Mouse (Mus musculus) lung, embryonic 15.5 days (tissue): ENCODE data around the gene Jmjd8. TPM values are rescaled to one million over a fixed set of nuclear protein-coding genes. Genes with fewer than 3 reads are reported as not detected.
A peak's percentile ranks its signal among the peaks of the same experiment; 100 is the strongest.
"Not testable (repeated sequence)": the region's sequence is repeated elsewhere in the genome, so short reads cannot be mapped to it uniquely, and the experiment has no call there.

Experiments used
- ATAC-seq: fragments of 200-750 bp; cut with Nextera tagmentation; 2 replicates; pipeline ENCODE4 v1.8.0; 2017; ENCODE audit warnings: moderate number of reproducible peaks, borderline replicate concordance; ENCODE audit not compliant: low FRiP score, low TSS enrichment; ENCODE audit errors: extremely low read depth
- H3K27ac ChIP-seq: fragments of 300-500 bp; sonication (generic); 2 replicates; pipeline ENCODE4 v1.5.1; 2015; ENCODE audit warnings: moderate library complexity, mild to moderate bottlenecking, inconsistent platforms
- H3K27me3 ChIP-seq: fragments of 300-500 bp; sonication (generic); 2 replicates; pipeline ENCODE4 v1.6.1; 2015; ENCODE audit warnings: inconsistent platforms
- H3K36me3 ChIP-seq: fragments of 300-500 bp; sonication (generic); 2 replicates; pipeline ENCODE4 v1.6.1; 2015; ENCODE audit warnings: inconsistent platforms
- H3K4me1 ChIP-seq: fragments of 300-500 bp; sonication (generic); 2 replicates; pipeline ENCODE4 v1.6.1; 2015; ENCODE audit warnings: inconsistent platforms
- H3K4me2 ChIP-seq: fragments of 300-500 bp; sonication (generic); 2 replicates; pipeline ENCODE4 v1.6.1; 2015; ENCODE audit warnings: inconsistent platforms, mild to moderate bottlenecking, moderate library complexity
- H3K4me3 ChIP-seq: fragments of 300-500 bp; sonication (generic); 2 replicates; pipeline ENCODE4 v1.5.1; 2015; ENCODE audit warnings: mild to moderate bottlenecking, inconsistent platforms
- H3K9ac ChIP-seq: fragments of 300-500 bp; sonication (generic); 2 replicates; pipeline ENCODE4 v1.6.1; 2015; ENCODE audit warnings: inconsistent platforms
- H3K9me3 ChIP-seq: fragments of 300-500 bp; sonication (generic); 2 replicates; pipeline ENCODE4 v1.6.1; 2016; ENCODE audit warnings: inconsistent platforms
- WGBS: fragments of 180-500 bp; shearing (Covaris S2); methylation state at CpG from one replicate; pipeline ENCODE4 v1.1.7; 2015; 5-methylcytosine and 5-hydroxymethylcytosine counted together
- polyA plus RNA-seq: library from polyadenylated mRNA; unstranded; fragments of >200 nt; fragmentation: Nextera tagmentation; extraction: Ambion mirVana; gene quantifications from 2 replicates; pipeline ENCODE4 v1.2.1, GENCODE M21; 2015

Jmjd8 gene
- polyA plus RNA-seq, 1 experiment from 2014 or later, result 51.5 TPM

DNA sequence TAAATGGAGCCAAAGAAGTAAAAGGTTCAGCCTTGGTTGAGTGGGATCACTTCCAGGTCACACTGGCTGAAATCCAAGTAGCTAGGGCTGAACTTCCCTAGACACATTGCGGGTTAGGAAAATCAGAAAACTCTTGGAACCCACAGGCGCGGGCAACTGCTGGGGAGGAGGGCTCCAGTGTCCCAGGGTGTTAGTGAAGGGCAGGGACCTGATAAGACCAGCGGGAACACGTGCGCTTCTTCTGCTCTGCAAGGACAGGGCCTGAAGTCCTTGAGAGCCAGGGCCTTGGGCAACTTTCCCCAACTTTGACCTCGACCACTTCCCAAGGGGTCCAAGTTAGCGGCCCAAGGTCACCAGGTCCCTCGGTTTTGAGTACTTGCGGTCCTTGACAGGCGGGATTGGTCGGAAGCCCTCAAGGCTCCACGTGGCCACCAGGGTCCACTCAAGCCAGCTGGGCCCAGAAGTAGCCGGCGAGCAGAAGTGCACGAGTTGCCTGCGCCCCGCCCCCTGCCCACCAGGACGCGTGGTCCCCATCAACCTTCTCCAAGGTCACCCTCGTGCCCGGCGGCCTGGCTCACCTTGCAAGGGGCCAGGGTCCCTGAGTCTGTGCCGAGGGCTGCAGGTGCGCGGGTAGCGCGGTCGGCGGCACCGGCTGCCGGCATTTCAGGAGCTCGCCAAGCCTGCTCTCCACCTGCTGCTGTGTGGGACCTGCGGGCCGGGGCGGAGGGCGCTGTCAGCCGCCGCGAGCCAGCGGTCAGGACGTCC is 39.4 kb downstream of the Jmjd8 start:
- peak overlapping the region; percentile 99 for H3K4me2 ChIP-seq
- peak overlapping the region; percentile 61 for H3K4me3 ChIP-seq
- H3K27ac ChIP-seq, result peak overlapping the region; percentile 76
- no peaks in the 10 kb centered on the region for H3K9me3 ChIP-seq
- ATAC-seq, result peak; percentile 50
- no peaks in the 10 kb centered on the region for H3K36me3 ChIP-seq
- no peaks in the 10 kb centered on the region for H3K27me3 ChIP-seq
- H3K4me1 ChIP-seq, result peaks cover 15% of the 10 kb centered on the region
- under 1% methylated on average over 42 of the region's 42 CpGs for WGBS
- peak overlapping the region; percentile 63 for H3K9ac ChIP-seq

- Histone ChIP-seq H3K4me3 (peak within 1 kb of the TSS; percentile 61), H3K4me2 (peak within 1 kb of the TSS; percentile 99), H3K9ac (peak within 1 kb of the TSS; percentile 63), H3K36me3 (no peaks in the 10 kb centered on the region), H3K27ac (peak within 1 kb of the TSS; percentile 76), H3K9me3 (no peaks in the 10 kb centered on the region), H3K27me3 (no peaks in the 10 kb centered on the region), H3K4me1 (peaks cover 15% of the 10 kb centered on the region)
- peak; percentile 89 for ATAC-seq
- under 1% methylated on average over 24 of the region's 24 CpGs for WGBS
Observed at GRCm38 (mm10) chr17:25868601-25869191, 40.0 kb downstream of the Jmjd8 start, which contains the start of gene Mcrip2. TSS of gene Mcrip2 (minus strand) at chr17:25868764.

DNA sequence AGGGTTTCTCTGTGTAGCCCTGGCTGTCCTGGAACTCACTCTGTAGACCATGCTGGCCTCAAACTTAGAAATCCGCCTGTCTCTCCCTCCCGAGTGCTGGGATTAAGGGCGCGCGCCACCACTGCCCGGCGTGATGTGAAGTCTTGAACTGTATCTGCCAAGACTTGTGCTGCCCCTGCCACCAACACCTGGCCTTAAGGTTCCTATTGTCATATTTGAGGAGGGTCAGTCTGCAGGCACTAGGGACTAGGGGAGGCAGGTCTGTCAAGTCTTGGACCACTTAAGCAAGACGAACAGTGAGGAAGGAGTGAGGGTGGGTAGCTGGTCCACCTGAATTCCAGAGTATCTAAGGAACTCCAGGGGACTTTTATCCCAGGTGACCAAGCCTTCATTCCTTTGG is 40.8 kb downstream of the Jmjd8 start:
- Histone ChIP-seq H3K36me3 (no peaks in the 10 kb centered on the region), H3K4me1 (peaks cover 22% of the 10 kb centered on the region), H3K4me3 (no peak overlapping the region), H3K9me3 (no peaks in the 10 kb centered on the region), H3K9ac (no peak overlapping the region), H3K4me2 (no peak overlapping the region), H3K27ac (no peak overlapping the region), H3K27me3 (no peaks in the 10 kb centered on the region)
- 77% methylated on average over 8 of the region's 8 CpGs for WGBS
- no peak for ATAC-seq

- Histone ChIP-seq H3K9me3 (no peaks in the 10 kb centered on the region), H3K4me1 (peaks cover 22% of the 10 kb centered on the region), H3K9ac (no peak overlapping the region), H3K4me3 (no peak overlapping the region), H3K27me3 (no peaks in the 10 kb centered on the region), H3K4me2 (no peak overlapping the region), H3K36me3 (no peaks in the 10 kb centered on the region), H3K27ac (no peak overlapping the region)
- no peak for ATAC-seq
- 77% methylated on average over 2 of the region's 2 CpGs for WGBS
Observed at GRCm38 (mm10) chr17:25869954-25870353, 41.3 kb downstream of the Jmjd8 start.

DNA sequence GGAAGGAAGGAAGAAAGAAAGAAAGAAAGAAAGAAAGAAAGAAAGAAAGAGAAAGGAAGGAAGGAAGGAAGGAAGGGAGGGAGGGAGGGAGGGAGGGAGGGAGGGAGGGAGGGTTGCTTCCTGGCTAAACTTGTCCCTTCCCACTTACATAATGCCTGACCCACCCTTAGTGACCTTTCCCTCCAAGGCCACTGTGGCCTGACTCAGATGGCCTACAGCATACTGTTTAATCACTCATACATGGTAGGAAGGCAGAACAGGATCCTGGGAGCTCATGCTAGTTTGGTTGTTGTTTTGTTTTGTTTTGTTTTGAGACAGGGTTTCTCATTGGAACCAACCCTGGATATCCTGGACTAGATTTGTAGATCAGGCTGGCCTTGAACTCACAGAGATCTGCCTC is 42.9 kb downstream of the Jmjd8 start:
- H3K4me3 ChIP-seq, ATAC-seq, H3K36me3 ChIP-seq, H3K27me3 ChIP-seq, H3K27ac ChIP-seq, H3K9ac ChIP-seq, H3K4me2 ChIP-seq, H3K9me3 ChIP-seq: not testable (repeated sequence)
- H3K4me1 ChIP-seq, result peaks cover 31% of the 10 kb centered on the region

GRCm38 (mm10) chr17:25872676-25873075 is 44.0 kb downstream of the Jmjd8 start:
- 0 out of 2 replicates have a peak, but pooled peaks cover 1% of the 10 kb centered on the region for H3K36me3 ChIP-seq
- H3K9me3 ChIP-seq, result no peaks in the 10 kb centered on the region
- WGBS, result 82% methylated on average over 3 of the region's 3 CpGs
- no peak for ATAC-seq
- no peak overlapping the region for H3K27ac ChIP-seq
- no peaks in the 10 kb centered on the region for H3K27me3 ChIP-seq
- peaks cover 28% of the 10 kb centered on the region for H3K4me1 ChIP-seq
- no peak overlapping the region for H3K4me2 ChIP-seq
- H3K4me3 ChIP-seq, result no peak overlapping the region
- no peak overlapping the region for H3K9ac ChIP-seq

DNA sequence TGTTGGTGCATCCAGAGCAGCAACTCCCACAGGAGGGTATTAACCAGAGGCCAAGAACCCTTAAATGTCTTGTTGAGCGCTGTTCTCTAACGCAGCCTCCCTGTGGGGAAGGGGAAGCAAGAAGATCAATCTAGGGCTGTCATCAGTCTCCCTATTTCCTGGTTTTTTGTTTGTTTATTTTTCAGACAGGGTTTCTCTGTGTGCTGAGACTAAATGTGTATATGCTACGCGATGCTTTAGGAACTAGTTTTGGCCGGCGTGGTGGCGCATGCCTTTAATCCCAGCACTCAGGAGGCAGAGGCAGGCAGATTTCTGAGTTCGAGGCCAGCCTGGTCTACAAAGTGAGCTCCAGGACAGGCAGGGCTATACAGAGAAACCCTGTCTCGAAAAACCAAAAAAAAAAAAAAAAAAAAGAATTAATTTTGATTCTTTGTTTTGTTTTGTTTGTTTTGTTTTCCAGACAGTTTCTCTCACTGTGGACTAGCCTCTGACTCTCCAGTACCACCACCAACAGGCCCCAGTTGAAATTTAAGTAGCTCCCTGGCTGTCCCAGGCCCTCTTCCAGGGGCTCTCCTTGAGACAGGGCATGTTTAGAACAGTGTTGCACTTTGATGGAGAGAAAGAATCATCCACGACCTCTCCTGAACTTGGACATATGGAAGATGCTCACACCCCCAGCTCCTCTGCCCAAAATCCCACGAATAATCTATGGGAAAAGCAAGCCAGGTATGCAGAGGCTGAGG is 44.9 kb downstream of the Jmjd8 start:
- Histone ChIP-seq H3K9ac (0 out of 2 replicates have a peak overlapping the region, but pooled peaks have one; percentile 67), H3K27me3 (no peaks in the 10 kb centered on the region), H3K27ac (no peak overlapping the region), H3K4me3 (peak overlapping the region; percentile 77), H3K36me3 (peaks cover 10% of the 10 kb centered on the region; the same call in 1 of the 2 replicates), H3K9me3 (no peaks in the 10 kb centered on the region), H3K4me2 (peak overlapping the region; percentile 85), H3K4me1 (peaks cover 22% of the 10 kb centered on the region)
- no peak for ATAC-seq
- WGBS, result 65% methylated on average over 11 of the region's 11 CpGs

- Histone ChIP-seq H3K27me3 (no peaks in the 10 kb centered on the region), H3K4me2 (peak overlapping the region; percentile 85), H3K9ac (peak overlapping the region; percentile 67), H3K9me3 (no peaks in the 10 kb centered on the region), H3K4me1 (peaks cover 17% of the 10 kb centered on the region), H3K36me3 (peaks cover 11% of the 10 kb centered on the region; the same call in 1 of the 2 replicates), H3K27ac (peak overlapping the region; percentile 93), H3K4me3 (peak overlapping the region; percentile 77)
- ATAC-seq, result no peak
- WGBS, result 4% methylated on average over 14 of the region's 14 CpGs
Observed at GRCm38 (mm10) chr17:25874148-25874720, 45.6 kb downstream of the Jmjd8 start.

- H3K4me3 ChIP-seq, result peak within 1 kb of the TSS; percentile 77
- peak; percentile 71; the same call in 1 of the 2 replicates for ATAC-seq
Observed at GRCm38 (mm10) chr17:25874721-25875170, 46.1 kb downstream of the Jmjd8 start, which contains the start of gene Mettl26. TSS of gene Mettl26 (plus strand) at chr17:25875074.

GRCm38 (mm10) chr17:25875171-25876136 is 46.8 kb downstream of the Jmjd8 start:
- Histone ChIP-seq H3K27me3 (no peaks in the 10 kb centered on the region), H3K36me3 (peaks cover 15% of the 10 kb centered on the region; the same call in 1 of the 2 replicates), H3K9me3 (no peaks in the 10 kb centered on the region), H3K27ac (peak overlapping the region; percentile 93), H3K4me1 (peaks cover 17% of the 10 kb centered on the region), H3K4me3 (peak overlapping the region; percentile 77), H3K4me2 (peak overlapping the region; percentile 85), H3K9ac (peak overlapping the region; percentile 67)
- peak; percentile 92 for ATAC-seq
- WGBS, result 1% methylated on average over 59 of the region's 59 CpGs

More at GRCm38 (mm10) chr17:25874721-25875170, 46.1 kb downstream of the Jmjd8 start, which contains the start of gene Mettl26:
- H3K9ac ChIP-seq, result peak within 1 kb of the TSS; percentile 67
- H3K4me1 ChIP-seq, result peaks cover 17% of the 10 kb centered on the region
- WGBS, result under 1% methylated on average over 25 of the region's 25 CpGs
- H3K27ac ChIP-seq, result peak within 1 kb of the TSS; percentile 93
- H3K36me3 ChIP-seq, result peaks cover 15% of the 10 kb centered on the region; the same call in 1 of the 2 replicates
- peak within 1 kb of the TSS; percentile 85 for H3K4me2 ChIP-seq
- H3K27me3 ChIP-seq, result no peaks in the 10 kb centered on the region
- H3K9me3 ChIP-seq, result no peaks in the 10 kb centered on the region
